Mouse (Mus musculus) c-Kit-positive CD71-positive TER-119-negative erythroid progenitor cells, embryonic 14.5 days (primary cell): ENCODE results near the gene Cdc42ep5.

Experiments
- DNase-seq: peaks from one replicate; pipeline ENCODE4 v3.0.0-alpha.2; 2013; ENCODE audit warnings: low read depth

Cdc42ep5 gene

GRCm38 (mm10) chr7:4145552-4146190 lies 19.0 kb downstream of the Cdc42ep5 start:
- peak; percentile 42 for DNase-seq

- DNase-seq: no peak
These were observed 19.7 kb downstream of the Cdc42ep5 start for GRCm38 (mm10) chr7:4144766-4145551.

- DNase-seq: no peak
These were observed 20.6 kb downstream of the Cdc42ep5 start for GRCm38 (mm10) chr7:4144046-4144445.

- DNase-seq: no peak
These were observed 21.2 kb downstream of the Cdc42ep5 start for GRCm38 (mm10) chr7:4143506-4143905.

GRCm38 (mm10) chr7:4142796-4143445 lies 21.7 kb downstream of the Cdc42ep5 start:
- no peak for DNase-seq

- DNase-seq: no peak
These were observed 22.9 kb downstream of the Cdc42ep5 start for GRCm38 (mm10) chr7:4141648-4142325.

GRCm38 (mm10) chr7:4139391-4139790 lies 25.3 kb downstream of the Cdc42ep5 start:
- no peak for DNase-seq

GRCm38 (mm10) chr7:4138671-4139070 lies 26.0 kb downstream of the Cdc42ep5 start:
- no peak for DNase-seq

GRCm38 (mm10) chr7:4138181-4138580 lies 26.5 kb downstream of the Cdc42ep5 start:
- no peak for DNase-seq

GRCm38 (mm10) chr7:4137746-4138145 lies 26.9 kb downstream of the Cdc42ep5 start:
- no peak for DNase-seq

GRCm38 (mm10) chr7:4136771-4137531 lies 27.7 kb downstream of the Cdc42ep5 start, which contains the start of gene Leng8:
Leng8 (plus strand) TSS chr7:4137039.
- DNase-seq: peak; percentile 93

GRCm38 (mm10) chr7:4136404-4136770 lies 28.3 kb downstream of the Cdc42ep5 start:
- no peak for DNase-seq

- DNase-seq: no peak
These were observed 29.7 kb downstream of the Cdc42ep5 start for GRCm38 (mm10) chr7:4134911-4135310.

- DNase-seq: no peak
These were observed 31.7 kb downstream of the Cdc42ep5 start for GRCm38 (mm10) chr7:4132998-4133397.

- no peak for DNase-seq
These were observed 32.1 kb downstream of the Cdc42ep5 start for GRCm38 (mm10) chr7:4132581-4132980.

GRCm38 (mm10) chr7:4131964-4132363 lies 32.7 kb downstream of the Cdc42ep5 start:
- no peak for DNase-seq

GRCm38 (mm10) chr7:4130686-4131452 lies 33.8 kb downstream of the Cdc42ep5 start:
- DNase-seq: peak; percentile 80

GRCm38 (mm10) chr7:4128860-4129259 lies 35.8 kb downstream of the Cdc42ep5 start:
- no peak for DNase-seq

- DNase-seq: no peak
These were observed 36.8 kb downstream of the Cdc42ep5 start for GRCm38 (mm10) chr7:4127894-4128293.

GRCm38 (mm10) chr7:4126992-4127785 lies 37.5 kb downstream of the Cdc42ep5 start:
- no peak for DNase-seq
